Mouse (Mus musculus) heart, embryonic 15.5 days (tissue): ENCODE data around the gene Map2k5. TPM values are rescaled to one million over a fixed set of nuclear protein-coding genes. Genes with fewer than 3 reads are reported as not detected.

Experiments
- ATAC-seq: fragments of 200-750 bp; cut with Nextera tagmentation; replicated peaks from 2 replicates; pipeline ENCODE4 v1.8.0; 2017; ENCODE audit warnings: low read depth, moderate TSS enrichment; ENCODE audit not compliant: insufficient number of reproducible peaks, insufficient read depth, low FRiP score
- H3K27ac ChIP-seq: fragments of 300-500 bp; sonication (generic); 2 replicates; pipeline ENCODE4 v1.5.1; 2015; ENCODE audit warnings: mild to moderate bottlenecking, inconsistent platforms
- H3K27me3 ChIP-seq: fragments of 300-500 bp; sonication (generic); 2 replicates; pipeline ENCODE4 v1.6.1; 2015; ENCODE audit warnings: inconsistent platforms
- H3K36me3 ChIP-seq: fragments of 300-500 bp; sonication (generic); 2 replicates; pipeline ENCODE4 v1.6.1; 2015; ENCODE audit warnings: mild to moderate bottlenecking, inconsistent platforms
- H3K4me1 ChIP-seq: fragments of 300-500 bp; sonication (generic); replicated peaks from 2 replicates; pipeline ENCODE4 v1.6.1; 2015; ENCODE audit warnings: inconsistent platforms
- H3K4me2 ChIP-seq: fragments of 300-500 bp; sonication (generic); 2 replicates; pipeline ENCODE4 v1.6.1; 2015; ENCODE audit warnings: inconsistent platforms, mild to moderate bottlenecking, moderate library complexity
- H3K4me3 ChIP-seq: fragments of 300-500 bp; sonication (generic); 2 replicates; pipeline ENCODE4 v1.5.1; 2015; ENCODE audit warnings: mild to moderate bottlenecking, inconsistent platforms
- H3K9ac ChIP-seq: fragments of 300-500 bp; sonication (generic); 2 replicates; pipeline ENCODE4 v1.6.1; 2015; ENCODE audit warnings: mild to moderate bottlenecking, inconsistent platforms
- H3K9me3 ChIP-seq: fragments of 300-500 bp; sonication (generic); replicated peaks from 2 replicates; pipeline ENCODE4 v1.6.1; 2016; ENCODE audit warnings: inconsistent platforms
- WGBS: fragments of 180-500 bp; shearing (Covaris S2); methylation state at CpG from one replicate; pipeline ENCODE4 v1.1.7; 2015; ENCODE audit warnings: mixed read lengths; 5-methylcytosine and 5-hydroxymethylcytosine counted together
- polyA plus RNA-seq: library from polyadenylated mRNA; unstranded; fragments of >200 nt; fragmentation: Nextera tagmentation; extraction: Ambion mirVana; gene quantifications from 2 replicates; pipeline ENCODE4 v1.2.1, GENCODE M21; 2015

Map2k5 gene
- polyA plus RNA-seq, 1 experiment from 2014 or later = 24.5 TPM

DNA sequence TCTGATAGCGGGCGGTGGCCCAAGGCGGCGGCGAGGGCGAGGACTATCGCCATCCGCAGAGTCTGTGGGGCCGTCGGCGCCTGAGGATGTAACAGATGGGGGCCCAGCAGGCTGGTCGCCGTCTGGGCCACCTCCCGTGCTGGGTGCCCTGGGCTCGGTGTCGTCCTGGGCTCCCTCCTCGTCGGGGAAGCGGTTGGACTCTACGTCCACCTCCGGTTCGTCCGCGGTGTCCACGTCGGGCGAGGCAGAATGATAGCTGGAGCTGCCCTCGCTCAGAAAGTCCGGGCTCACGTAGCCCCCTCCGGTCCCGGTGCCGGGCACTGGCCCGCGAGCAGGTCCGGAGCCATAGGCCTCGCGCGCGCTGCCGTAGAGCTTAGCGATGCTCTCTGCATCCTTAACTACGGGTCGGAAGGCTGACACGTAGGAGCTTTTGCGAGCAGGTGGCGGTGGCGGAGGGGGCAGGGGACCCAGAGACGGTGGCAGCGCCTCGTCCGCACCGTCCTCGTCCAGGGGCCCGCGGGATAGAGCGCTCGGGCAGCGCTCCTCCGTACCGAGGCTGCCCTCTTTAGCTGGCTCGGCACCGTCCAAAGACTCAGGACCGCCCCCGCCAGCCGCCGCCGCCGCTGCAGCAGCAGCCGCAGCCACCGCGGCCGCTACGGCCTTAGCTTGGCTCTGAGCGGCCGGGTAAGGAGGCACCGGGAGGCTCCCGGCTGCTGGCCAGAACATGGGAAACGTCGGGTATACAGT lies 233.0 kb downstream of the Map2k5 start:
- peaks cover 100% of the 10 kb centered on the region for H3K27me3 ChIP-seq
- no peak for ATAC-seq
- H3K36me3 ChIP-seq = no peaks in the 10 kb centered on the region
- no peaks in the 10 kb centered on the region for H3K9me3 ChIP-seq
- peak overlapping the region; percentile 59 for H3K4me2 ChIP-seq
- H3K9ac ChIP-seq = 0 out of 2 replicates have a peak overlapping the region, but pooled peaks have one; percentile 20
- H3K4me1 ChIP-seq = peaks cover 73% of the 10 kb centered on the region
- peak overlapping the region; percentile 41 for H3K4me3 ChIP-seq
- no peak overlapping the region for H3K27ac ChIP-seq
- 1% methylated on average over 80 of the region's 80 CpGs for WGBS

- WGBS = 2% methylated on average over 47 of the region's 47 CpGs
- H3K4me1 ChIP-seq = peaks cover 71% of the 10 kb centered on the region
- H3K4me2 ChIP-seq = peak overlapping the region; percentile 59
- H3K9me3 ChIP-seq = no peaks in the 10 kb centered on the region
- H3K27me3 ChIP-seq = peaks cover 100% of the 10 kb centered on the region
- H3K36me3 ChIP-seq = no peaks in the 10 kb centered on the region
- H3K4me3 ChIP-seq = peak overlapping the region; percentile 41
- no peak for ATAC-seq
- H3K27ac ChIP-seq = no peak overlapping the region
- no peak overlapping the region for H3K9ac ChIP-seq
Observed at GRCm38 (mm10) chr9:63143641-63144501, 233.8 kb downstream of the Map2k5 start.

GRCm38 (mm10) chr9:63143227-63143626 lies 234.5 kb downstream of the Map2k5 start:
- no peaks in the 10 kb centered on the region for H3K36me3 ChIP-seq
- H3K4me3 ChIP-seq = peak overlapping the region; percentile 41; the same call in 1 of the 2 replicates
- H3K4me2 ChIP-seq = peak overlapping the region; percentile 59; the same call in 1 of the 2 replicates
- H3K27me3 ChIP-seq = peaks cover 100% of the 10 kb centered on the region
- no peak for ATAC-seq
- peaks cover 71% of the 10 kb centered on the region for H3K4me1 ChIP-seq
- WGBS = 2% methylated on average over 25 of the region's 25 CpGs
- H3K9ac ChIP-seq = no peak overlapping the region
- H3K9me3 ChIP-seq = no peaks in the 10 kb centered on the region
- H3K27ac ChIP-seq = no peak overlapping the region

DNA sequence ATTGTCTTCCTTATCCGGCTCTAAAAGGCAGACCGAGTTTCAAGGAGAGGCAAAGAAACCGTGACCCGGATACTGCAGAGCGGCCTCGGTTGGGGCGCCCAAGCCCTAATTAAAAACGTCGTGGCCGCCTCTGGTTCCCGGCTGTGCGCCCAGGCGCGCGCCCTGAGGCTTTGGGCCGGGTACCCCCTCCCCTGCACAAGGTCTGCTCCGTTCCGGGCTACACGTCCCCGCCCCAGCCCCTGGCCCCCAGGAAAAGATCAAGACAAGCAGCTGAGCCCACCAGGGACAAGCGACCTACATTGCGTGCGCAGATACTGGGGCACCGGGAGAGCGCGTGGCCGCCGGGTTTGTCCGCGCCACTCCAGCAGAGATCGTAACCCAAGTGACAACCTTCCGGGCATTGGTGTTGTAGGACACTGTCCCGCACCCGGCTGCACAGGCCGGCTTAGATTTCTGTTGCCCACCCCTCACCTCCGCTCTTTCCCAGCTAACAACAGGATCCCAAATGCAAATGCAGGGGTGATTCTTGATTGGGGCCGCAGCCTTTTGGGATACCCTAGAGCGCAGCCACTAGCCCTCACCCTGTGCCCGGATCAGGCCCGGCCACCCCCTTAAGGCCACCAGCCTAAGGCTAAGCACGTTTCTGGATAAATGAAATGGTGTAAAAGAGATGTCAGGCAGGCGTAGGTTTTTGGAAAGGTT lies 235.2 kb downstream of the Map2k5 start:
- Histone ChIP-seq H3K9ac (no peak overlapping the region), H3K36me3 (no peaks in the 10 kb centered on the region), H3K4me3 (peak overlapping the region; percentile 19), H3K9me3 (no peaks in the 10 kb centered on the region), H3K4me2 (peak overlapping the region; percentile 36), H3K4me1 (peaks cover 71% of the 10 kb centered on the region), H3K27ac (no peak overlapping the region), H3K27me3 (peaks cover 100% of the 10 kb centered on the region)
- WGBS = 1% methylated on average over 42 of the region's 42 CpGs
- ATAC-seq = no peak

GRCm38 (mm10) chr9:63141641-63142334 lies 235.9 kb downstream of the Map2k5 start:
- Histone ChIP-seq H3K27ac (no peak overlapping the region), H3K36me3 (no peaks in the 10 kb centered on the region), H3K9me3 (no peaks in the 10 kb centered on the region), H3K4me2 (peak overlapping the region; percentile 36), H3K9ac (no peak overlapping the region), H3K27me3 (peaks cover 100% of the 10 kb centered on the region), H3K4me1 (peaks cover 71% of the 10 kb centered on the region), H3K4me3 (peak overlapping the region; percentile 19)
- ATAC-seq = no peak
- 2% methylated on average over 24 of the region's 24 CpGs for WGBS

- no peak overlapping the region for H3K4me2 ChIP-seq
- ATAC-seq = no peak
- H3K27me3 ChIP-seq = peaks cover 98% of the 10 kb centered on the region
- no peaks in the 10 kb centered on the region for H3K36me3 ChIP-seq
- peaks cover 65% of the 10 kb centered on the region for H3K4me1 ChIP-seq
- 3% methylated on average over 9 of the region's 9 CpGs for WGBS
- H3K9me3 ChIP-seq = no peaks in the 10 kb centered on the region
- no peak overlapping the region for H3K27ac ChIP-seq
- no peak overlapping the region for H3K4me3 ChIP-seq
- H3K9ac ChIP-seq = no peak overlapping the region
Observed at GRCm38 (mm10) chr9:63140211-63140610, 237.5 kb downstream of the Map2k5 start.

DNA sequence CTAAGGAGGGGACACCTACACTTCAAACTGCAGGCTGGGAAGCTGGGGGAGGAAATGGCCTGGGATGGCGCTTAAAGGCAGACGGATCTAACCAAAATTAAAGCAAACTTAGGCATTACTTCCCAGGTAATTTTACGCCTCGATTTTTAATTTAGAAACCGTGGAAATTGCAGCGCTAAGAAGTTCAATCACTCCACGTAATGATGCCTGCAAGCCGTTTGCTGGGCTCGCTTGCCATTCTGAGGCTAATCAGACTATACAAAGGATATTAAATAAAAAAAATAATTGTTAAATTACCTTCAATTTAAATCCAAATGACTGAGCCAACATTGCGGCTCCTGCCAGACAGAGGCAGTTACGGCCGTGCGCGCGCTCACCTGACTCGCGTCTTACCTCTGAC lies 238.0 kb downstream of the Map2k5 start:
- Histone ChIP-seq H3K9me3 (no peaks in the 10 kb centered on the region), H3K36me3 (no peaks in the 10 kb centered on the region), H3K4me3 (no peak overlapping the region), H3K4me2 (no peak overlapping the region), H3K4me1 (peaks cover 65% of the 10 kb centered on the region), H3K9ac (no peak overlapping the region), H3K27me3 (peaks cover 98% of the 10 kb centered on the region), H3K27ac (no peak overlapping the region)
- 5% methylated on average over 17 of the region's 17 CpGs for WGBS
- no peak for ATAC-seq

DNA sequence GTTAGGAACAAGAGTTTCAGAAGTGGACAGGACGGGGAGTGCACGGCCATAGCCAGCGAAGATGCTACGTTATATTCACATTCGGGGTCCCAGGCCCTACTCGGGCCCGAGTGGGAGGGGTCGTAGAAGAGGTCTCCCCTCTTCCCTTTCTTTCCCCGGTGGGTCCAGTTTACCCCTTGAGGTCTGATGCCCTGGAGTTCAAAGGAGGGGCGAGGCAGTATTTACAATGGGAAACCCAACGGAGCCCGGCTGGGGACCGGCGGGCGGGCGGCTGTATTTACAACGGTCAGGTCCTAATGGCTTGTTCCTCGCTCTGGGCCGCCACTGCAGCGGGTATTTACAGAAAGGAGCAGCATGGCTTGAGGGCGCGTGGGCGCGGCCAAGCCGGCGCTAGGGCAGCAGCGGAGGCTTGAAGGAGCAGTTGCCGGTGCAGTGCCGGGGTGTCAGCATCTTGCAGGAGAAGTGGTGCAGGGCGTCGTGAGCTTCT lies 239.2 kb downstream of the Map2k5 start:
- Histone ChIP-seq H3K27me3 (peaks cover 98% of the 10 kb centered on the region), H3K27ac (no peak overlapping the region), H3K4me2 (peak overlapping the region; percentile 59), H3K9ac (no peak overlapping the region), H3K4me1 (peaks cover 64% of the 10 kb centered on the region), H3K9me3 (no peaks in the 10 kb centered on the region), H3K36me3 (no peaks in the 10 kb centered on the region), H3K4me3 (peak overlapping the region; percentile 28)
- no peak for ATAC-seq
- 1% methylated on average over 31 of the region's 31 CpGs for WGBS

DNA sequence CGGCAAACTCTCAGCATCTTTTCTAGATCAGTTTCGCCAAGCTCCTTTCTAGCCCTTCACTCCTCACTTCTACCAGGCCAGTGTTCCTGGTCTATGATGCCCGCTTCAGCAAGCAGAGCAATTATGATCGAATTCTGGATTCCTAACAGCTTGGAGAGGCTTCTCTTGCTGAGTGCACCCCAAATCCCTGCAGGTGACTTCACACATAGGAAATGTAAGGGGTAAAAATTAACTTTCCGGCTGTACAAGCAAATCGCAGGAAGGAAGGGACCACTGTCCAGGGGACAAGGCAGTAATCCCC lies 240.1 kb downstream of the Map2k5 start:
- WGBS = 2% methylated on average over 6 of the region's 6 CpGs
- Histone ChIP-seq H3K4me2 (no peak overlapping the region), H3K36me3 (no peaks in the 10 kb centered on the region), H3K9me3 (no peaks in the 10 kb centered on the region), H3K9ac (no peak overlapping the region), H3K4me3 (0 out of 2 replicates have a peak overlapping the region, but pooled peaks have one; percentile 3), H3K27me3 (peaks cover 92% of the 10 kb centered on the region), H3K27ac (no peak overlapping the region), H3K4me1 (peaks cover 58% of the 10 kb centered on the region)
- ATAC-seq = no peak

GRCm38 (mm10) chr9:63136756-63137614 lies 240.7 kb downstream of the Map2k5 start:
- H3K4me1 ChIP-seq = peaks cover 57% of the 10 kb centered on the region
- no peaks in the 10 kb centered on the region for H3K9me3 ChIP-seq
- H3K4me3 ChIP-seq = no peak overlapping the region
- H3K27ac ChIP-seq = no peak overlapping the region
- H3K4me2 ChIP-seq = no peak overlapping the region
- H3K27me3 ChIP-seq = peaks cover 86% of the 10 kb centered on the region
- 6% methylated on average over 19 of the region's 19 CpGs for WGBS
- H3K36me3 ChIP-seq = no peaks in the 10 kb centered on the region
- no peak for ATAC-seq
- no peak overlapping the region for H3K9ac ChIP-seq
